ENCODE assay signal across 19 mouse cellular contexts in genomic region chr2:117912722-117913121, GRCm38 (mm10).
DNase-seq lines count a peak whose midpoint lies in the region; ATAC-seq and TF ChIP-seq lines count a peak whose summit lies in the region.
"Had no signal": no experiment of that assay in that cellular context is flagged by ENCODE, and none has a peak within 500 bp of the region (broad histone marks: within the 10 kb centered on the region; RNA-seq: fewer than 3 reads in every experiment).

No protein-coding gene starts in this region.

- no peaks in the 10 kb centered on the region for H3K27me3 ChIP-seq in ES-Bruce4 (ENCODE audit: control insufficient read depth, insufficient read depth, low read length, poor library complexity, severe bottlenecking)
- H3K27me3 ChIP-seq in hindbrain, embryonic 11.5 days (ENCODE audit: control insufficient read depth, insufficient read depth, low read length): no peaks in the 10 kb centered on the region
- H3K27me3 ChIP-seq in hindbrain, embryonic 12.5 days: no peaks in the 10 kb centered on the region
- H3K27me3 ChIP-seq: forebrain, embryonic 15.5 days; limb, embryonic 12.5 days; stomach, embryonic 15.5 days had no signal

- H3K4me3 ChIP-seq in layer of hippocampus, adult 2 months: no peak overlapping the region
- H3K4me3 ChIP-seq in ES-Bruce4 (ENCODE audit: low read depth, low read length): no peak overlapping the region
- no peak overlapping the region for H3K4me3 ChIP-seq in hindbrain, embryonic 11.5 days (ENCODE audit: low read depth, low read length)
- no peak overlapping the region for H3K4me3 ChIP-seq in hindbrain, embryonic 12.5 days
- H3K4me3 ChIP-seq: forebrain, embryonic 15.5 days; limb, embryonic 12.5 days; stomach, embryonic 15.5 days had no signal

- ATAC-seq in hematopoietic stem cell, adult 5-6 weeks (replicated peaks in 1 of 2; ENCODE audit: insufficient read depth in 1 of 2, low FRiP score in 2 of 2, low TSS enrichment in 1 of 2, low read depth in 1 of 2, poor library complexity in 2 of 2, severe bottlenecking in 2 of 2): peak; percentile 35 to 60; a peak in 2 of 4 replicates
- no peak for ATAC-seq in hindbrain, embryonic 11.5 days (ENCODE audit: low FRiP score)
- ATAC-seq in hindbrain, embryonic 12.5 days (ENCODE audit: low FRiP score): no peak
- ATAC-seq: activated CD4-positive, CD25-positive, alpha-beta regulatory T cell, adult 4 months; forebrain, embryonic 15.5 days; hindbrain, postnatal 0 days had no signal

- 78% methylated on average over 2 of the region's 2 CpGs for WGBS in hindbrain, embryonic 11.5 days
- WGBS in hindbrain, embryonic 12.5 days: 78% methylated on average over 2 of the region's 2 CpGs

- H3K4me1 ChIP-seq in ES-Bruce4 (ENCODE audit: control insufficient read depth, insufficient read depth, low read length): no peaks in the 10 kb centered on the region
- no peaks in the 10 kb centered on the region for H3K4me1 ChIP-seq in hindbrain, embryonic 11.5 days (replicated peaks; ENCODE audit: control insufficient read depth, insufficient read depth, low read length)
- H3K4me1 ChIP-seq in hindbrain, embryonic 12.5 days: no peaks in the 10 kb centered on the region
- H3K4me1 ChIP-seq: forebrain, embryonic 15.5 days; limb, embryonic 12.5 days; stomach, embryonic 15.5 days had no signal

- no peak overlapping the region for H3K27ac ChIP-seq in layer of hippocampus, adult 2 months
- H3K27ac ChIP-seq in ES-Bruce4 (ENCODE audit: insufficient read depth, low read length): no peak overlapping the region
- H3K27ac ChIP-seq in hindbrain, embryonic 11.5 days (ENCODE audit: low read depth, low read length): no peak overlapping the region
- H3K27ac ChIP-seq in hindbrain, embryonic 12.5 days: no peak overlapping the region
- H3K27ac ChIP-seq: forebrain, embryonic 15.5 days; hindbrain, postnatal 0 days; limb, embryonic 12.5 days; stomach, embryonic 15.5 days had no signal

- H3K36me3 ChIP-seq in ES-Bruce4 (ENCODE audit: control insufficient read depth, insufficient read depth, low read length, poor library complexity, severe bottlenecking): no peaks in the 10 kb centered on the region
- H3K36me3 ChIP-seq in hindbrain, embryonic 11.5 days (ENCODE audit: control insufficient read depth, insufficient read depth, low read length): no peaks in the 10 kb centered on the region
- no peaks in the 10 kb centered on the region for H3K36me3 ChIP-seq in hindbrain, embryonic 12.5 days
- H3K36me3 ChIP-seq: forebrain, embryonic 15.5 days; limb, embryonic 12.5 days; stomach, embryonic 15.5 days had no signal

- no peak overlapping the region for H3K9ac ChIP-seq in ES-Bruce4 (ENCODE audit: low read depth, poor library complexity, severe bottlenecking)
- H3K9ac ChIP-seq in hindbrain, embryonic 11.5 days (ENCODE audit: low read depth, low read length): no peak overlapping the region
- H3K9ac ChIP-seq in hindbrain, embryonic 12.5 days: no peak overlapping the region
- H3K9ac ChIP-seq: forebrain, embryonic 15.5 days; limb, embryonic 12.5 days; stomach, embryonic 15.5 days had no signal

- TF ChIP-seq CTCF in layer of hippocampus, adult 2 months (conservative IDR thresholded peaks at IDR 0.05): peak; percentile 30; the same call in 1 of the 2 replicates
- peak; percentile 47 for TF ChIP-seq CTCF in ES-Bruce4 (IDR thresholded peaks at IDR 0.05; ENCODE audit: low read depth, low read length)

- no peak for TF ChIP-seq EP300 in ES-Bruce4 (IDR thresholded peaks at IDR 0.05; ENCODE audit: insufficient read depth, low read depth, low read length)

- DNase-seq in layer of hippocampus, adult 2 months (ENCODE audit: low spot score in 2 of 2): no peak
- no peak for DNase-seq in layer of hippocampus, adult 9-10 months (ENCODE audit: low spot score)
- peak; percentile 84 for DNase-seq in 3T3-L1 (ENCODE audit: low read depth, low spot score)
- no peak for DNase-seq in hindbrain, embryonic 11.5 days (ENCODE audit: low spot score)
- DNase-seq: cerebellum, adult 9-11 months; gastrocnemius, postnatal 25 days; kidney, postnatal 10 days; layer of hippocampus, postnatal 36 days; lung, postnatal 4 days; right cerebral cortex, postnatal 14 days; thymus, postnatal 36 days had no signal

- no peaks in the 10 kb centered on the region for H3K9me3 ChIP-seq in ES-Bruce4 (replicated peaks; ENCODE audit: control insufficient read depth, insufficient read depth, low read length, poor library complexity, severe bottlenecking)
- H3K9me3 ChIP-seq in hindbrain, embryonic 11.5 days (ENCODE audit: control insufficient read depth, low read length): no peaks in the 10 kb centered on the region
- H3K9me3 ChIP-seq in hindbrain, embryonic 12.5 days (replicated peaks): no peaks in the 10 kb centered on the region
- H3K9me3 ChIP-seq: forebrain, embryonic 15.5 days; limb, embryonic 12.5 days; stomach, embryonic 15.5 days had no signal

- no peak for TF ChIP-seq POLR2A in ES-Bruce4 (IDR thresholded peaks at IDR 0.05; ENCODE audit: insufficient read depth, low read length)

- no peak overlapping the region for H3K4me2 ChIP-seq in hindbrain, embryonic 11.5 days (replicated peaks; ENCODE audit: low read depth, low read length)
- H3K4me2 ChIP-seq in hindbrain, embryonic 12.5 days (replicated peaks): no peak overlapping the region
- H3K4me2 ChIP-seq: forebrain, embryonic 15.5 days; limb, embryonic 12.5 days; stomach, embryonic 15.5 days had no signal

Comparison
In these comparisons a context has a peak if more than half of its experiments do, and no peak if none do; other contexts are left out.
1. ATAC-seq: peak in hematopoietic stem cell, adult 5-6 weeks (2 of 2); none in hindbrain, embryonic 11.5 days (single experiment) and hindbrain, embryonic 12.5 days (single experiment).